Mouse (Mus musculus) embryo, embryonic 11.5 days (tissue): Measurements from ENCODE around the gene Nsg2.
A peak's percentile ranks its signal among the peaks of the same experiment; 100 is the strongest.

Experiments used
- DNase-seq: peaks from one replicate; pipeline ENCODE4 v3.0.0-alpha.2; 2012; ENCODE audit warnings: low read depth, low spot score

The Nsg2 gene

DNA sequence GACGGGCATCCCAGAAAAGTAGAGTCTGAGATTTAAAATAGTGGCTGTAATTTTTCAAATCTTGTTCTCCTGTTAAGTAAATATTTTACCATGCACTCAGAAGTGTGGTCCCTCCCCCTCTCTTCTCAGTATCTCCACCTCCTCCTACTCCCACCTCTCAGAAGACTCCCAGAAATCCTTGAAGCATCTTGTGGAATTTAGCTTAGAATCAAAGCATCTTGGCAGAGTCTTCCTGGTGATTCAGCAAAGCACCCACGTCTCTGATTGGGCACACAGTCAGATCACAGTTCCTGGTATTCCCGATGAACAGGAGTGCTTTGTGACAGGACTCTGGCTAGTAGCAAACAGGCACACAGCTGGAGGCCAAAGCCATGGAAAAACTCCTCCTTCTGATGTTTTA, 83.2 kb downstream of the Nsg2 start:
- no peak for DNase-seq

DNA sequence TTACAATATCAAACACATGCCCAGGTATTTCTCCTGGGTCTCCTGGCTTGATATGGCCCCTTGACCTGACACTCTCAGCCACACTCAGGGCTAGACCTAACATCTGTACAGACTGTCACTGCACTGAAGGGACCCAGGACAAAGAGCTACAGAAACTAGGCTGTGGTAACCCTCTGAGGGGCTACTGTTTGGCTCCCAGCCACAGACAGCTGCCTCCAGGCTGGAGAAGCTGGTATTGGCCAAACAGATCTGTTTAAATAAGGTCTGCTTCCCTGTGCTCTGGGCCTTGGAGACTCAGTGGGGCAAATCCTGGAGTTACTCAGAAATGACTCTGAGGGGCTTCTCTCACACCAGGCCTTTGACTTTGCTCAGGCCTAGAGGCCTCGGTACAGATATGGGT, 86.3 kb downstream of the Nsg2 start:
- no peak for DNase-seq

DNA sequence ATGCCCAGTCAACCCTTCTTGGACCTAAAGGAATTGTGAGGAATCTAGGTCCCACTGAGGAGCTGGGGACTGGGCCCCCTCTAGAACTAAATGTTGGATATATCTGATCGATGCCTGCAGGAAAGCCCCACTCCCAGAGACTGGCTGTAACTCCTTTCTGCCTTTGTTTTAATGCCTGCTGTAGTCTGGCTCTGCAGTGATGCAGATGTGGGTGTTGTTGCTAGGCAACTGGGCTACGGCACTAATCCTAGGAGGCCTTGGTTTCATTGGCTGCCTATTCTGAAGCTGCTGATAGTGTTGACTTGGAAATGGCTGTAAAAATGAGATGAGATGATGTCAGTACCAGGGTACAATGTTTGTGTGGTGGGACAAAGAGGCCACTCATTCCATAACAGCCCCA, 87.1 kb downstream of the Nsg2 start:
- peak; percentile 49 for DNase-seq

DNA sequence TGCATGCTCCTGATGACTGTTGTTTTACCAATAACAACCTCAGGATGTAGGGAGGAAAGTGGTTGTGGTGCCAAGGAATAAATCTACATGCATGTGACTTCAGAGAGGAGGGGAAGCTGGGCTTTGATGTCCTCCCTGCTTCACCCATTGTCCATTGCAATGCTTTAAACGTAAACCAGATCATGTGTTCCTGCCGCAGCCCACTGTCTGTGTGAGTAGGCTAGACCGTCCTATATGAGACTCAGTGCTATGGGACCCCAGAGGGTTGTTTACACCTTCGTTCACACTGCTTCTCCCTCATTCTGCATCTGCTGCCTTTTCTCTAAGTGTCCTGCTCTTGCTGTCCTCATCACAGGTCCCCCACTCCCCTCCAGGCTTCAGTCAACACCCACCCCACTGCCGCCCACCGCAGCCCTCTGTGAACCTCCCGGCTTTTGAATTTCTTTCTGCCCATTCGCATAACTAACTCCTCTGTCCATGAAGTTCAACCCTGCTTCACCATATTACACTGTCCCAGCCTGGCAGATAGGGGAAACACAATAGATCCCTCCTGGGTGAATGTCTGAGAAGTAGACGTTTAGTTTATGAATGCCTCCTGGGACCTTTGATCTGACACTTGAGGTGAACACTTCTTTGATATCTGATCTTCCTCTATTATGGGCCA, 87.6 kb downstream of the Nsg2 start:
- DNase-seq = no peak

DNA sequence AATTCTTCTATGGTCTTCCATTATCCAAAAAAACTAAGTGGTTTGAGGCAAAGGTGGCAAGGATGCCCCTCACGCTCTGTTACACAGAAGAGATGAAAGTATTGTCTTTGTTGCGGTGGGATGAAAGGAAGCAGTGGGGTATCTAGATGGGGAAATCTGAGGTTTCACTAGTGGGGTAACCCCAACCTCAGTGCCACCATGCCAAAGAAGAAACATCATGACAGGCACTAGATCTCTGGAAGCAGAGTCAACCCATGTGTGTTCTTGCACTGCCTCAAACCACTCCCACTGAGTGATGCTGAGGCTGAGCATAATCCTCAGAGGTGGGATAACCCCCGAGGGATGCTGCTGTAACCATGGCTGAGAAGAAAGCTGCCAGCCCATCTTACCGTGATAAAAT, 95.5 kb downstream of the Nsg2 start:
- DNase-seq = no peak

DNA sequence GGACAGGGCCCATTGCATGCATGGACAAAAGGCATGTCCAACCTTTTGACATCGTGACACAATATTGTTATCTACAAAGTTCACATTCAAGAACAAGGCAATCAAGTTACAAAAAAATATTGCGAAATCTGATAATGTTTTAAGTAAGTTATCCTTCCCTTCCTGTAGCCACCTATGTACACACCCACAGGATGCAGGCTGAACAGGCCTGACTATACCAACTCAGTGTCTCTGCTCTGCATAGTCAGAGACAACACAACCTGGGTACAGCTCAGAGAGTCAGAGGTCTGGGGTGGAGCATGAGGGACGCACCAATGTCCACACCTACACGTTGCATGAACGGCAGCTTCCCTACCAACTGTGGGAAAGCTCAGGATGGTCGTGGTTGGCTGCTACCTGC, 96.1 kb downstream of the Nsg2 start:
- DNase-seq = no peak

DNA sequence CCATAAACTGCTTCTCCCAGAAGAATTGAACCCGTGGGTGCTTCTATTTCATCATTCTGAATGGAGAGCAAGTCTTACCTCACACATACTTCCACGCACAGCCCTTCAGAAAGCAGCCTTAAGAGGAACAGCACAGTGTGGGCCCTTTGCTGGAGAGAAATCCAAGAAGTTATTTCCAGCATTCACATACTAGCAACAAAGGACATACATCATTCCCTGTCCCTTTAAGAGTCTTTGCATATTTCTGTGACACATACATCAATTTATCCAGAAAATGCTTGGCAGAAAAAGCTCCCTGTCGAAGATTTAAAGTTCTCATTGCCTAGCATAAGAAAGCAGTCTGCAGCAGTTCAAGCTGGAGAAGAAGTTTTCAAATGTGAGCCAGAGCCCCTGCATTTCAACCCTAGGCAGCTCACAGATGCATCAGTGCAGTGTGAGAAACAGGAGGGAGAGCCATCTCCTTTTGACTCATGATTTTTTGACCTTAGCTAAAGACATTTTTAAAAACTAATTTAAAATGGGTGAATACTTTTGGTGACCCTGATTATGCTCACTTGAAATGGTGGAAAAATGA, 100.9 kb downstream of the Nsg2 start:
- DNase-seq = no peak

DNA sequence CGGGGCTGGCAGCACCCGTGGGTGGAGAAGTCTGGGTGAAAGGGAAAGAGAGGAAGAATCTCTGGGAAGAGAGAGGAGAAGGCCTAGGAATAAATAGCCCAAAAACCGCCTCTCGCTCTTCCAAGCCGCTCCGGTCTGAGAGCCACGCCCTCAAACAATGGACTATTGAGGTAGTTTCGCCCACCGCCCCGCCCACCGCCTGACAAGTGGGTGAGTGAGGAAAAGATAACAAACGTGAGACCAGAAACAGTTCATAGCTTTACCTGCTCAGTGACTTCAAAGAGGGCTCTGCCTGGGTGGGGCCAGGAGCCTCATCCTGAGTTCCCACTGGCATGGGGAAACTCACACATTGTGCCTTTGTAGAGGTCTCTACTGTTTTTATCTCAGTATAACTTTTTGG, 102.7 kb downstream of the Nsg2 start:
- DNase-seq = no peak

DNA sequence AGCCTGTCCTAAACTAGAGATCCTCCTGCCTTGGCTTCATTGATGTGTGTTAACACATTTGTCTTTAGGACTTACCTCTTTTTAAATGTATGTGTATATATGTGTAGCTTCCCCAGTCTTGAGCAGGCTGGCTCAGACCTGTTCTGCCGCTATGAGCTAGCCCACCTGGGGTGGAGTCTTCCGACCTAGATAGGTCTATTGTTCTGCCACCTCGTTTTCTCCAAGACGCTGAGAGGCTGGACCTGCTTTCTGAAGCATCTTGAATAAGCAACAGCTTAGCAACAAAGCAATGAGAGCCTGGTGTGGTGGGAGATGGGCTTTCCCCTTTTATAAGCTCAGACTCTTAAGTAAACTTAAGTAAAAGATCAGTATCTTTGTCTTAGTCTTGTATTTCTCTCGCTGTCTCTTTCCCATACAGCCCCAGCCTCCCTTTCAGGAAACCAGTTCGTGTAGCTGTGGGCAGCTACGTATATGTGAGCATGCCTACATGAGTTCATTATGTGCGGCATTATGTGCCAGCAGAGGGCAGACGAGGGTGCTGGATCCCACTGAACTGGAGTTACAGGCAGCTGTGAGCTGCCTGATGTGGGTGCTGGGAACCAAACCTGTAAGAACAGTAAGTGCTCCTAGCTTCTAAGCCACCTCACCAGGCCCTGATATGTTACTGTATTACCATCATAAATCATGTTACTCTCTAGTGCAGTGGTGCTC, 104.3 kb downstream of the Nsg2 start:
- no peak for DNase-seq

DNA sequence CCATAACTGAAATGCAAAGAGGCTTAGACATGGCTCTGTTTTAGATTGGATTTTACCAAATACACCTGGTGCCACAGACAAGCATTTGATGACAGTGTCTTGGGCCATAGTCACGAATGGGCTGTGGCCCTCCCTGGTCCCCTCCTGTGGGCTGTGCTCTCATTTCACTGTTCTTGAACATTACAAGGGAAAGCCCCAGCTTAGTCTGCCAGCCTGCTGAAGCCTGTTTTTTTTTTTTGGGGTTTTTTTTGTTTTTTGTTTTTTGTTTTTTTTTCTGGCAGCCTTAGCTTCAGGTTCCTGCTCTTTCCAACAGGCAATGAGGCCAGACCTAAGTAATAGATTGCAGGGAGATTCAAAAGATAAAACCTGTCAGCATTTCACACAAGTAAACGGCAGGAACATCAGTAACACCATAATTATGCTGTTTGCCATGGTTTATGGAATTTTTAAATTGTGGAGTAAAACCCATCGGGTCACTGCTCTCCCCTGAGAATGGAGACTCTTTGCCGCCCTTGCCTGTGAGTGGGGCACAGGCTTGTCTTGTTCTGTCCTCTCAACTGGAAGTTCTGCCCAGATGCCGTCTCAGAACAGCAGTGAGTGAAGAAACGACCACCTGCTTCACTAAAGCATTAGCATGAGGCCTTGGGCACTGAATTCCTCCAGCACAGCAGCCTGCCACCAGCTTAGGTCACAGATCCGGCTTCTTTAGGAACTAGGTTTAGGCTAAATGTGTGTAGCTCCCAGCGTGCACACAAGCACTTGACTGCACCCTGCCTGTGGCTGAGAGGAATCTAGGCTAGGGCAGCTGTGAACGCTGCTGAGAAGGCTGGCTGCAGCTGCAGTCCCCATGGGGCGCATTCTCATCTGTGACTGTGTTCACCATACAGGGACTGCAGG, 105.7 kb downstream of the Nsg2 start:
- DNase-seq = no peak

DNA sequence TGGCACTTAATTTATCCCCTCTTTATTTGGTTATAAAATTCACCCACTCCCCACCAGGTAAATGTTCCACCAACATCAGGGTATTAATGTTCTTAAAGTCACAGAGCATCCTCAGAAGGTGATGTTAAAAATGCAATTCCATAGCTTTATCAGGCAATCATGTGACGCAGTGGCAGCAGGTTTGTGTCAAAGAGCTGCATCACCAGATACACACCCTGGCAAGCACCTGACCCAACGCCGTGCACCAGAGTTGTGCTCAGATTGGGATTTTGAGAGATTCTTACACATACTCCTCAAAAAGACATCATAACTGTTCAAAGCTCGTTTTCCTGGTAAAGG, 106.4 kb downstream of the Nsg2 start:
- no peak for DNase-seq

DNA sequence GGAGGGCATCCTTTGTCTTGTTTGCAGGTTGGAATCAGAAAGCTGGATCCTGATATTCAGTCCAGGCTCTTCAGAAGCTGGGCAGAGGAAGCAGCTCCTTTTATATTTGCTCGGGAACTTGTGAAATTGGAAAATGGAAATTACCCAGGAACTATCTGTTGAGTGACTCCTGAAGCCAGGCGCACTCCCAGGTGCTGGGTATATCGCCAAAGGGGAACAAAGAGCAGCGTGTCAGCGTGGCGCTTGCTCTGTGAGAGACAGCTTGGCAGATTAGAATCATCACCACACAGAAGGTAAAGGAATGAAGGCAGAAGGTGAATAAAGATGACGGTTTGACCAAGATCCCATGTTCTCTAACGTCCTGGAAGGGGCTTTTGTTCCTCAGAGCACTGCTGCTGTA, 108.2 kb downstream of the Nsg2 start:
- DNase-seq = no peak
